Mouse (Mus musculus) lung, postnatal 10 days (tissue): ENCODE results near the gene Slc27a1.
A peak's percentile ranks its signal among the peaks of the same experiment; 100 is the strongest.

Experiments used
- DNase-seq: peaks from one replicate; pipeline ENCODE4 v3.0.0; 2021

The Slc27a1 gene

GRCm38 (mm10) chr8:71627265-71628099 is 58.8 kb downstream of the Slc27a1 start:
- peak; percentile 50 for DNase-seq

DNA sequence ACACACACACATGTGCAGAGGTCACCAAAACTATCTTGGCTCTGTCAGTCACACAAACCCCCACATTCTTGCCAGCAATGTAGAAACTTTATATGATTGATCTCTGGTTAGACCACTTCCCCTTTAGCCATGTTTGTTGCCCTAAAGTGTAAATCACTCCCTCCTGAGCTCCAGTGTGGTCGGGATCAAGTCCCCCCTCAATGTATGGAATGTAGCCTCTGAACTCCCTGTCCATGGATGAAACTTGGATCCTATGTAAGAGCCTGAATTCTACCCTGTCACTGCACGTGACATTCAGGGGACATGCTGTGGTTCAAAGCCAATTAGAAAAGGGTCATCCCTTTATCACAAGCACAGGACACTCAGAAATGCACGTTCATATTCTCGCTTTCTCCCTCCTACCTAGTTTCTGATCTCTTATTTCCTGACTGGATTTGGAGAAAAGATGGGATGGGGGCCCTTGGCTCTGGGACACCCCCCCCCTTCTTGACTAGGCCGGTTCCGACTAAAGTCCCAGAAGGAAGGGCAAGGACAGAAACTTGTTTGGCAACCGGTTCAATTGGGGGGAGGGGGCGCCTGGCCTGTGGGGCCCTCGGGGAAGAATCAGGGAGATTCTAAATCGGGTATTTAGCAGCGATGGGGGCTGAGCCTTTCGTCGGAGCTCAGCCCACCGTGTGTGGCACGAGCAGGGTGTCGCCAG is 59.9 kb downstream of the Slc27a1 start:
- peak; percentile 38 for DNase-seq

- peak; percentile 95 for DNase-seq
Observed at GRCm38 (mm10) chr8:71629096-71629697, 60.5 kb downstream of the Slc27a1 start.

GRCm38 (mm10) chr8:71629781-71630212 is 61.1 kb downstream of the Slc27a1 start:
- DNase-seq: peak; percentile 68

DNA sequence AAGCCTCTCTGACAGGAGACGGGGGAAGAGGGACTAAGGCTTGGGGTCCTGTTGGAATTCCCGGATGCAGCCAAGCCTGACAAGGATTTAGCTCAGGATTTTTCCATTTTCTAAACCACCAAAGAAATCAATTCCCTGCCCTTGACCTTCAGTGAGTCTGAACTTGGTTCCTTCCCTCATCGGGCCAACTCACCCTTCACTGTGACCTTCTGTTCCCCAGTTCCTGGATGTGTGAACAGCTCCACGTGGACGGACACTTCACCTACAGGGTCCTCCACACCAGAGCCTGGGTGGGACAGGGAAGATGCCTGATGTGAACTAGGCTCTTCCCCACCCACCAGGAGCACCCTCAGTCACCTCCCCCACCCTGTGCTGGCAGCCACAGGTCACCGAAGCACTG is 62.1 kb downstream of the Slc27a1 start:
- no peak for DNase-seq

DNA sequence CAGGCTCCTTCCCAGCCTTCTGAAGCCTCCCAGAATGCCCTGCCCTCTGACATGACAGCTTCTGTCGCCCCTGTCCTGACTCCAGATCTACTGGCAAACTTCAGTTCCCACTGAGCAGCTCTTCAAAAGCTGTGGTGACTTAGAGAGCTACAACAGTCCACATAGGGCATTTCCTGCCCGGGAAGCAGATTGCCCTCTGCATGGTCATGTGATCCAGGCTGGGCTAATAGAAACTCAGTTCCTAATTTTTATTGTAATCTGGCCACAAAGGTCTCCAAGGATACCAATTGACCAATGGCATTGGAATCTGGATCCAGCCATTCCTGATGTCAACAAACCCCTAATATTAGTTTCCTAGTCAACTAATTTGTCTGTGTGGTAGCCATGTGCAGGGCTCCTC is 63.2 kb downstream of the Slc27a1 start:
- no peak for DNase-seq

DNA sequence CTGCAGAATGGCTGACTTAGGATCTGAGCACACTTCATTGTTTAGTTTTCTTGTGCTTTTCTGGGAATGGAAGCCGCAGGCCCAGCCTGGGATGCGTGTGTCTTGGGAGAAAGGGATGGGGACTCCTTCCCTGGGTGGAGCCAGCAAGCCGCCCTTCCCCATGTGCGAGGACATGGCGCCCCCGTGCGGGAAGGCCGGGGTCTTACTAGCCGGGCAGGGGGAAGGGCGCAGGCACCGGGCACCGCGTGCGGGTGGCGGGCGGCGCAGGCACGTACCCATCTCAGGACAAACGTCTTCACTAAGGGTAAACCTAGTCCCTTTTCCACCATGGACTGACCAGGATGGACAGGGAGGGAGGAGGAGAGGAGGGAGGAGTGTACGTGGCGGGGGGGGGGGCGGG is 64.5 kb downstream of the Slc27a1 start:
- DNase-seq: peak; percentile 68

DNA sequence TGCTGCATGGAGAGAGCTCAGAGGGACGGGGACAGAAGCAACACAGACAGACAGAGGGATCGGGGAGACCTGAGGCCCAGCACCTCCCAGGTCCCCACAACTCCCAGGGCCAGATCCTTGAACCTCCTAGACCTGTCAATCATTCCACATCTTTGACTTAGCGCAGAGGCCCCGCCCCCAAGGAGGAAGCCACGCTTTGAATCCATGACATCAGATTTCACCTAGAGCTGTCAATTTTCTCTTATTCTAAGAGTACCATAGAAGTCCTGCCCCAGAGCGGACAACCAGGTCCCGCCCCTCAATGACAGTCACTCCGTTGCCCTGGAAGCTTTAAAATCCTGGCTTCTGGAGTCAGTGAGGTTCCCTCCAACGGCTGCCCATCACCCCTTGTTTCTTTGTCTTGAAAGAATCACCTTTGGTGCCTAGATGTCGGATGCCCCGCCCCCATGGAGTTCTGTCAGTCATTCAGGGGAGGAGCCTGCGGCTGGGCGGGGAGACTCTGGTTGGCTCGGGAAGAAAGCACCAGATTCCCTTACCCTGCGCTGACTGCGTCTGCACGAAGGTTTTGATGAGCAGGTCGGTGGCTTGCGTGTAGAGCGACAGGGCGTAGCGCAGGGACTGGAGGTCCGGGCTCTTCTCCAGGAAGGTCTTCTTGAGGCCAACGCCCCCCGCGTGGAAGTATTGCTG is 65.4 kb downstream of the Slc27a1 start:
- peak; percentile 75 for DNase-seq
